Mouse (Mus musculus) lung, postnatal 0 days (tissue): ENCODE measurements around the gene Marf1. TPM values are rescaled to one million over a fixed set of nuclear protein-coding genes. Genes with fewer than 3 reads are reported as not detected.

ENCODE experiments used
- ATAC-seq: fragments of 200-750 bp; cut with Nextera tagmentation; 2 replicates; pipeline ENCODE4 v1.8.0; 2017; ENCODE audit warnings: moderate library complexity
- DNase-seq: peaks from one replicate; pipeline ENCODE4 v3.0.0-alpha.2; 2016; ENCODE audit warnings: low spot score
- H3K27ac ChIP-seq: fragments of 300-500 bp; sonication (generic); 2 replicates; pipeline ENCODE4 v1.5.1; 2014; ENCODE audit warnings: antibody characterized with exemption, mild to moderate bottlenecking, low read length, mixed read lengths
- H3K27me3 ChIP-seq: fragments of 300-500 bp; sonication (generic); replicated peaks from 2 replicates; pipeline ENCODE4 v1.6.1; 2014; ENCODE audit warnings: low read length, mixed read lengths; ENCODE audit not compliant: insufficient read depth
- H3K36me3 ChIP-seq: fragments of 300-500 bp; sonication (generic); 2 replicates; pipeline ENCODE4 v1.6.1; 2014; ENCODE audit warnings: low read length, mixed read lengths; ENCODE audit not compliant: insufficient read depth
- H3K4me1 ChIP-seq: fragments of 300-500 bp; sonication (generic); 2 replicates; pipeline ENCODE4 v1.6.1; 2014; ENCODE audit warnings: antibody characterized with exemption, low read depth, low read length, mixed read lengths; ENCODE audit not compliant: insufficient read depth
- H3K4me2 ChIP-seq: fragments of 300-500 bp; sonication (generic); replicated peaks from 2 replicates; pipeline ENCODE4 v1.6.1; 2014; ENCODE audit warnings: low read depth, mild to moderate bottlenecking, low read length, moderate library complexity, mixed read lengths
- H3K4me3 ChIP-seq: fragments of 300-500 bp; sonication (generic); 2 replicates; pipeline ENCODE4 v1.5.1; 2014; ENCODE audit warnings: low read depth, low read length
- H3K9ac ChIP-seq: fragments of 300-500 bp; sonication (generic); replicated peaks from 2 replicates; pipeline ENCODE4 v1.6.1; 2014; ENCODE audit warnings: low read depth, mild to moderate bottlenecking
- H3K9me3 ChIP-seq: fragments of 300-500 bp; sonication (generic); 2 replicates; pipeline ENCODE4 v1.6.1; 2016; ENCODE audit warnings: low read length, mixed read lengths
- CTCF ChIP-seq: IDR thresholded peaks from 2 replicates; pipeline ENCODE4 v1.5.1; 2016; ENCODE audit warnings: antibody characterized with exemption, mild to moderate bottlenecking
- EP300 ChIP-seq: IDR thresholded peaks from 2 replicates; pipeline ENCODE4 v1.6.1; 2016; ENCODE audit warnings: antibody characterized with exemption, mild to moderate bottlenecking, control low read depth
- WGBS: fragments of 180-500 bp; shearing (Covaris S2); extraction: QIAGEN DNeasy Blood & Tissue Kit; methylation state at CpG from one replicate; pipeline ENCODE4 v1.1.7; 2014; 5-methylcytosine and 5-hydroxymethylcytosine counted together
- microRNA counts: library from miRNA; unstranded; fragments of <30 nt; microRNA quantifications from one replicate; lab custom pipeline; 2015
- microRNA-seq: library from miRNA; unstranded; fragments of <30 nt; microRNA quantifications from one replicate; pipeline ENCODE4, GENCODE M21; 2016
- polyA plus RNA-seq: library from polyadenylated mRNA; unstranded; fragments of >200 nt; fragmentation: Nextera tagmentation; extraction: Ambion mirVana; gene quantifications from 2 replicates; pipeline ENCODE4 v1.2.1, GENCODE M21; 2015

Marf1 gene
- polyA plus RNA-seq, 1 experiment from 2014 or later: 13.2 TPM

GRCm38 (mm10) chr16:14059869-14060268 lies 103.3 kb downstream of the Marf1 start:
- Histone ChIP-seq H3K27me3 (no peaks in the 10 kb centered on the region), H3K27ac (no peak overlapping the region), H3K9me3 (no peaks in the 10 kb centered on the region), H3K36me3 (no peaks in the 10 kb centered on the region), H3K4me1 (no peaks in the 10 kb centered on the region), H3K9ac (no peak overlapping the region), H3K4me3 (no peak overlapping the region), H3K4me2 (no peak overlapping the region)
- ATAC-seq (no peak), DNase-seq (no peak)
- no peak for TF ChIP-seq EP300
- TF ChIP-seq CTCF: no peak
- WGBS: 68% methylated on average over 5 of the region's 5 CpGs

MicroRNAs within 50 kb of the gene (microRNA counts, 519-probe panel; counts per million panel counts)
- microRNA mmu-miR-484 (lab: Ali Mortazavi, UCI): 4,361 counts per million, percentile 45 among the panel's probes with 10 or more counts

Small RNA genes lying within 50 kb of the gene (microRNA-seq; reads per million reads assigned to microRNA genes)
- gene Gm27671 (not detected), gene Mir484 (2,120 reads per million, percentile 84 among the genes with 10 or more reads in this experiment)

Other genes with a start within 250 kb of the Marf1 start
- 0.42 TPM in 1 of 2 replicates, not detected in the other for gene 2900011O08Rik, start 176.7 kb downstream of the Marf1 start, polyA plus RNA-seq
- gene Ifitm7, start 176.5 kb downstream of the Marf1 start, polyA plus RNA-seq: not detected in 2 replicates
- gene Nde1, start 76 bp downstream of the Marf1 start, polyA plus RNA-seq: 37.7 TPM in 2 replicates
- gene Myh11, start 128.0 kb upstream of the Marf1 start, polyA plus RNA-seq: 15.1 and 20.7 TPM in 2 replicates
- gene Fopnl, start 154.1 kb upstream of the Marf1 start, polyA plus RNA-seq: 89.2 and 91.4 TPM in 2 replicates
- 5.0 and 7.2 TPM in 2 replicates for gene Abcc1, start 198.2 kb upstream of the Marf1 start, polyA plus RNA-seq